25 mouse cellular contexts compared by ENCODE assay signal in the genomic region with DNA sequence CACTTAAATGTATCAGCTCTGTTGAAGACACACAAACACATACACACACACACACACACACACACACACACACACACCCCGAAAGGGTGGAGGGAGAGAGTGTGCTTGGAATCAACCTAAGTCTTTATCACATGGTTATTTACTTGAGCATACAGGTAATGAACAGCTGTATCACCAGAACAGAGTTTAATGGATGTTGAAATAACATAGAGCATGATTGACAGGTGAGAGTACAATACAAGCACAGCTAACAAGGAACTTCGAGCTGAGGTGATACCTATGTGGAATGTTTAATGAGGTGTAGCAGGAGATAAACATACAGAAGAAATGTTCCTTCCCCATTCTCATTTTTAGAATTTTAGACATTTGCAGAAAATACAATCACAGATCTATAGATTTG.
"Had no signal": no experiment of that assay in that cellular context is flagged by ENCODE, and none has a peak within 500 bp of the region (broad histone marks: within the 10 kb centered on the region; RNA-seq: fewer than 3 reads in every experiment).

No protein-coding gene starts in this region.

- ATAC-seq: hindbrain, postnatal 0 days; intestine, embryonic 16.5 days had no signal

- H3K9ac ChIP-seq: heart, embryonic 12.5 days; hindbrain, embryonic 13.5 days; hindbrain, embryonic 15.5 days; kidney, embryonic 15.5 days; limb, embryonic 12.5 days had no signal

- H3K36me3 ChIP-seq: heart, embryonic 10.5 days; heart, embryonic 12.5 days; hindbrain, embryonic 13.5 days; hindbrain, embryonic 15.5 days; kidney, embryonic 15.5 days; limb, embryonic 10.5 days; limb, embryonic 12.5 days had no signal

- H3K27me3 ChIP-seq: heart, embryonic 12.5 days; hindbrain, embryonic 13.5 days; hindbrain, embryonic 15.5 days; kidney, embryonic 15.5 days; limb, embryonic 12.5 days had no signal

- H3K9me3 ChIP-seq: heart, embryonic 10.5 days; heart, embryonic 12.5 days; hindbrain, embryonic 13.5 days; hindbrain, embryonic 15.5 days; kidney, embryonic 15.5 days; limb, embryonic 10.5 days; limb, embryonic 12.5 days had no signal

- DNase-seq: gastrocnemius, adult 2 months; gastrocnemius, postnatal 10 days; gastrocnemius, postnatal 25 days; heart, adult 18-20 months; heart, postnatal 14 days; heart, postnatal 36 days; kidney, adult 11 months; kidney, adult 2 months; kidney, adult 9 months; kidney, postnatal 14 days; kidney, postnatal 36 days; layer of hippocampus, adult 9-11 months; layer of hippocampus, postnatal 36 days; liver had no signal

- H3K4me1 ChIP-seq: heart, embryonic 10.5 days; heart, embryonic 12.5 days; hindbrain, embryonic 13.5 days; hindbrain, embryonic 15.5 days; kidney, embryonic 15.5 days had no signal

- H3K4me3 ChIP-seq: gastrocnemius, adult 2 months; heart, embryonic 10.5 days; heart, embryonic 12.5 days; hindbrain, embryonic 13.5 days; hindbrain, embryonic 15.5 days; kidney, embryonic 15.5 days; limb, embryonic 10.5 days; limb, embryonic 12.5 days had no signal

- H3K4me2 ChIP-seq: heart, embryonic 12.5 days; hindbrain, embryonic 13.5 days; hindbrain, embryonic 15.5 days; kidney, embryonic 15.5 days; limb, embryonic 12.5 days; liver, embryonic 11.5 days had no signal

- H3K27ac ChIP-seq: gastrocnemius, adult 2 months; heart, embryonic 10.5 days; hindbrain, embryonic 13.5 days; hindbrain, embryonic 15.5 days; hindbrain, postnatal 0 days; kidney, embryonic 15.5 days; kidney, postnatal 0 days; limb, embryonic 10.5 days; limb, embryonic 12.5 days had no signal
